Mouse (Mus musculus): ENCODE results near the gene Olfr552.
"Not testable (repeated sequence)": the region's sequence is repeated elsewhere in the genome, so short reads cannot be mapped to it uniquely, and the experiment has no call there.

The Olfr552 gene

DNA sequence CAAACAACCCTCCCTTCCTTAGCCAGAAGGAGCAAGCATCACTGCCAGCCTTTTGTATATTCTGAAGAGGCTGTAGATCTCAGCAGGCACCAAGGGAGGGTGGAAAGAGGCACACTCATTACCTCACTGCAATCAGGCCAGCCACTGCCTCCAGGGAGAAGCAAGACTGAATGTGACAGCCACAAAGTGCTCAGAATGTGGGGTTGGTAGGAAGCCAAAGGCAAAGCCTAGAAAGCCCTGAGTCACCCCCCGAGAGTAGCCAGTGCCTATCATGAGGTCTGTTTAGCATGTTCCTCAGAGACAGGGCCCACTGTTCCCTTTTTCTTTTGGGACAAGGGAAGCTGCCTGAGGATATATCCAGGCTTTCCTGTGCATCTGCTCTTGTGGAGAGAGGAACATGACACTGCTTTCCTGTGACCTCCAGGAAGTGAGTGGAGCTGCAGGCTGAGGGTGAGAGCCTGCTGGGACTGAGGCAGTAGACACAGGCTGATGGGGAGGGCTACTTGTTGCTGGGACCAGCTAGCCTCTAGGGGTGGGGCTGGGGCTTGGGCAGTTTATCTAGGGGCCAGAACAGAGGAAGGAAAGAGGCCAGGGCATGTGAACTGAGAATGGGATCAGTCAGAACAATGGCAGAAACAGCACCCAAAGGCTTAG is at the start of gene Olfr552:
Olfr552 (plus strand) TSS at position 393 of the 654 bp plus-strand sequence.
- no peak for DNase-seq

DNA sequence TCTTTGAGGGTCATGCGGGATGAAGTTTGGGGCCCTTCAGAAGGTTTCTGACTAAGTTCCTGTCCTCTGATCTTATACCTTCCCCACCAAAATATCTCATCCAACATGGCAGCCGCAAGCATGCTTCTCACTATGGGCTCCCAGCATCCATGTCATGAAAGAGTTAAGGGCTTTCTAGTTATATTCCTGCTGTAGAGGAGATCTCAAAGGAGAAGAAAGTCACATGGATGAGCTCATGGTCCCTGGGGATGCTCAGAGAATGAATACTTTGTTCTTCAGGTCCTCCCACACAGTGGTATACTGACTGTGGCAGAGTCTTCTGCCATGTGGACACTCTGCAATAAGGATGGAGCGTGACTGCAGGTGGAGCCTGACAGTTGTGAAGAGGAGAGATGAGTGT is 48.0 kb upstream of the Olfr552 start, which contains the start of gene Olfr549:
Olfr549 (plus strand) TSS at position 301 of the 400 bp plus-strand sequence.
- DNase-seq: no peak

DNA sequence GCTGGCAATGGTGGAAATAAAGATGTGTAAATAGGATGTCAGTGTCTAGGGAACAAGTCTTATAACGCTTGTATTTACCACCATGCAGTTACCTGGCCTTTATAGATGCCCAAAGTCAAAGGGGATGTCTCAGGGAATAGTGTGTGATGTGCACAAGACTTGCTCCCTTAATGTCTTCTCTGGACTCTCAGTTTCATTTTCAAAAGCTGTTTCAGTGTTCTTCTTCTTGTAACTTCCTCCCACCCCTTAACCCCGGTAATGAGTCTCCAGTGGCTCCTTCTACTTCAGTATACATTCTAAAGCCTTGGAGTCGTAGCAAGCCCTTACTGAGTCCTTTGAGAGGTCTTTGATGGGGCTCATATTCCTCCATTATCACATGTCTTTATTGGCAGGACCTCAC is 44.3 kb upstream of the Olfr552 start:
- no peak for DNase-seq

DNA sequence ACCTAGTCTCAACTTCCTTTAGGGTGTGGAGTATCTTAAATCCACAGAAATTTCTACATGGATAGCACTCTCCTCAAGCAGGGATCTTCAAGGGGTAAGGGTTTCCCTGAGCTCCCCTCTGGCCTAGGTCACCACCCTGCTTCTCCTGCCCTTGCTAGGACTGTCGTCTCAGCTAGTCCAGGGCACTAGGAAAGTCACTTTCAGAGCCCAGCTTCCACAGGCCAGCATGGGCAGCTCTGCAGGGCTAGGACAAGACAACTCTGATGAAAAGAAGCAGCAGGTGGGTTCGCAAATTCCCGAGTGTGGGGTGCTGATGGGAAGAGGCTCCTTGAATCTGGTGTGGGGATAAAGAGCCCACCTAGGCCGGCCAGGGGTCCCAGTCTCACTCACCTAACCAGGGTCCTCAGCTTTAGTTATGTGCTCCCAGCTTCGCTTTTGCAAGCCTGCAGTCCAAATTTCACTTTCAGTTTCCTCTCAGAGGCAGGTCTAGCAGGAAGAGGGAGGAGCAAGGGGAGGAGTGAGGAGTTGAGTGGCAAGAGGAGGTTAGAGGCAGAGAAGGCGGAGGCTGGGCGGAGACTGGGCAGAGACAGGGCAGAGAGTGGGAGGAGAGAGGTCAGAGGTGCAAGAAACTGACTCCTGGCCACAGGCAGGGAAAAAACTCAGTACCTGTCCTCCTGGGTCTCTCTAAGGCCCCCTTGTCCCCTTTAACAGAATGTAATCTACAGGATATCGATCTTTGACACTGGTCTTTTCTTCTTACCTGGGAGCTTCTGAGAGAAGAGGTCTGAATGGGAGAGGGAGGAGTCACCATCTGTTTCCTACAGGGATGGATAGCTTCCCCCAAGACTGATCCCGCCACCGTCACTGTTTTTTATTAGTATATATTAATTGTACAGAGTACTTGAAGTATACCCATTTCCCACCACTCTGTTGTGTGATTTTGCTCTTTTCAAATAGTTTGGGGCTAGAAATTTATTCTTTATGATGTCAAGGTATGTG is 32.3 kb upstream of the Olfr552 start, which contains the start of gene Trim21:
Trim21 (minus strand) TSS at position 488 of the 999 bp plus-strand sequence.
- DNase-seq: peak; percentile 36 to 40

DNA sequence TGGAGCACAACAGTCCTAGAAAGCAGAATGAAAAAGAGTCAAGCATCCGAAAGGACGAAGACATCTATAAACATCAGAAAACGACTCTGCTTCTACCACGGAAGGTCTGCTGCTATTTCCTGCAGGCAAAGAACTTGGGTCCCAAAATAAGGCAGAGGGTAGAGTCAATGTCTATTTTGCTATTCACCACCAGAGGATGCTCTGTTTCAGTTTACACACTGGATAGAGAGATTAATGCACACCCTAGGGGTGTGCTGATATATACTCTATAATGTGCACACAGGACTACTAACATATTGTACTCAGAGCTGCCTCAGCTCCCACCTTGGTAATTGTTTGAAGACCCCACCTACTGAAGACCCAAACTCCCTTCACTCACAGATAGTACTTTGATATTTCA is 31.4 kb upstream of the Olfr552 start:
- no peak for DNase-seq

DNA sequence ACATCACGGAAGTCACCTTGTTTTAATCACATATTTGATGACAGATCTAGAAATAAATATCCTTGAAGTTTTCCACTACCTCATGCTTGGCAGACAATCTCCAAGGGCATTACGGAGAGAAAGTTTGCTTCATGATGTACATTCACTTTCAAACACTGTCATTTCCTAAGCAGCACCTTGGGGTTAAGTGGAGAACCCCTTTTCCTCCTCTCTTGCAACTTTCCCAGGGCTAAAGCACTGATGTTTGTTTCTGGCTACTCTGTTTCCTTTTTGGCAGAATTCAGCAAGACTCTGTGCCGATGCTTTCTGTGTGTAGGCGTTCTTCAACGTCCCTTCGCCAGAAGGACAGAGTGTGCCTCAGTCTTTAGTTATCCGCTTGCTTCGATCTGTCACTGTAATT is 26.4 kb upstream of the Olfr552 start, which contains the start of gene Olfr550:
Olfr550 (plus strand) TSS at position 301 of the 400 bp plus-strand sequence.
- no peak for DNase-seq

DNA sequence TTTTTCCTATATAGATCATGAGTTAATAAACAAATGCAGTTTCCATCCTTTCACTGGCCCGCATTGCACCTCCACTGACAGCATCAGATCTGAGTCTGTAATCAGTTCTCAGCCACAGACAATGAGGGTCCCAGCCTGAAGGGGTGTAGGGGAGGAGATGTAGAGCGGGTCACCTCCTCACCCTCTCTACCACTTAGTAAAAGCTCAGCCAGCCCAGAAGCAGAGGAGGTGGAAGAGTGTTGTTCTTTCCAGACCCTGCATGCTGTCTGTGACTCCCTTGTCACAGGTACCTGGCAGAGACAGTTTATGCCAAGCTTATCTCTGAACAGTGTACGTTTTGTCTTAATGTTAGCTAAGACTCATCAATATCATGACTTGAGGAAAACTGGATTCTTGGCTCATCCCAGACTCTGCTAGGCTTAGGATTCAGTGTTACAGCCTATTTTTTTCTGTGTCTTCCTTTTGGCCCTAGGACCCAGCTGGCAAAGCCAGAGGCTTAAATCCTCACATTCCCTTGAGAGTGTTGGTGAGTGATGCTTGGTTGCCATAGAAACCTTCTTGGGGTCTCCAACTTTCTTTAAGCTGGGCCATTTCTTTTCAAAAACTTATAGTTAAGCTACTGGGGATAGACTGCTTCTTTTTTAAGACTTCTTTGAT is 24.3 kb upstream of the Olfr552 start:
- no peak for DNase-seq

DNA sequence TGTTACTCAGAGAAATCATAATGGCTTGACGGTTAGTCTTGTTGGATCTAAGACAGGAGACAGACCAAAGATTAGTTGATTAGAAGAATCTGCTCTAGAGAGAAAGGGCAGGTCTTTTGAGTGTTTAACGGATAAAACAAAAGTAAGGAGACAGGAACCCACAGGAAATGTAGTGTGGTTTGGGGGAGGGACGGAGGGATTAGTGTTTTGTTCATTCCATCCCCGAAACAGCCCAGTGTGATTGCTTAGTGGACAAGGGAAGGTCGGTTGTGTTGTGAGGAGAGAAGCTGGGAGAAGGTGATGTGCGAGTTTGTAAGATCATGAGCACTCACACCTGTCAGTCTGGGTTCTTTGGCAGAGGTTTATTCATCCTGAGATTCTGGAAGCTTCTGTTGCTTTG is 21.6 kb upstream of the Olfr552 start:
- DNase-seq: no peak

DNA sequence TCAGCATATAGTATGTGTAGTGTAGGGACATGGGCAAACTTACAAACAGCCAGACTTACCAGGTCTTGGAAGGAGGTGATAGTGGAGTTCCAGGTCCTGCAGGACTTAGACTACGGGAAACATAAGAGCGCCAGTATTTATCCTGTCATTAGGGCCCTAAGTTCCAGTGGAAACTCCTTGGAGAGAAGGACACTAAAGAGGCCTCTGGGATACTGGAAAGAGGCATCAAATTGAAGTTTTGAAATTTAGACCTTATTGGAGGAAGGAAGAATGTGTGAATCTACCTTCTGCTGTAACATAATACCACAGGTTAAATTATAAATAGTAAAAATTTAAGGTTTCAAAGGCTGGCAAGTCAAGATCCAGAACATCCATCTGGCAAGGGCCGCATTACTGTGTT is 5.8 kb upstream of the Olfr552 start, which contains the start of gene Olfr551:
Olfr551 (minus strand) TSS at position 101 of the 400 bp plus-strand sequence.
- DNase-seq: no peak

DNA sequence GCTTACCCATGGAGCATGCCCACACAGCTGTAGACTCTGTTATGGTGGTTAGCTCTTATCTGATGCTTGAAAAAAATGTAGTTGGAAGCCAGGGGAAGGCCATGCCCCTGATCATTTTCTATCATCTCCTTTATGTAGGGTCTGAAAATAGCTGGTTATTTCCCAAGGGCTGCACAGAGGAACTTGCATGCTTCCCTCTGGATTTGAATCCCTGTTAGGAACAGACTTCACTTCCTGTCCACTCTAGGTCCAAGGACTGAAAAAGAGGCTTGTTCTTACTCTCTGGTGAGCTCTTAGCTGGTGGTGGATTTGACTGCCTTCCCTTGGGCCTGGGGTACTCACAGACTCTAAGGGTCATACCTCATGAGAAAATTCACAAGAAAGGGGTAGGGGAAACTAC is 20.5 kb downstream of the Olfr552 start, which contains the start of gene Olfr553:
Olfr553 (minus strand) TSS at position 101 of the 400 bp plus-strand sequence.
- no peak for DNase-seq

DNA sequence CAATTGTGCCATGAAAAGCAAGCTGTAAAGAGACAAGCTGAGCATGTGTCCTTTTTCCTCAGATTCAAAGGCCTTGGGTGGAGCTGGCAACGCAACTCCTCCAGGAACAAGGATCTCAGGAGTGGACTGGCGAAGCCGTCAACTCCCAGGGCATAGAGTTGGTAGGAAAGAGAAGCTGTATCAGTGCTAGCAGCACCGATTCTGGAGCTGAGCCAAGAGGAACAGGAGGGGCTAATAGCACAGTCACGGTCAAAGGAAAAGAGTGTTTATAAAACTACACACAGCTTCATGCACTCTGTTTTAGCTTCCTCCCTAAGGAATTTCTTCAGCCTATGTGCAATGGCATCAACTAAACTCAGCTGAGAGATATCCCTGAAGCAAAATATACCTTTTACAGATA is 22.0 kb downstream of the Olfr552 start:
- no peak for DNase-seq

DNA sequence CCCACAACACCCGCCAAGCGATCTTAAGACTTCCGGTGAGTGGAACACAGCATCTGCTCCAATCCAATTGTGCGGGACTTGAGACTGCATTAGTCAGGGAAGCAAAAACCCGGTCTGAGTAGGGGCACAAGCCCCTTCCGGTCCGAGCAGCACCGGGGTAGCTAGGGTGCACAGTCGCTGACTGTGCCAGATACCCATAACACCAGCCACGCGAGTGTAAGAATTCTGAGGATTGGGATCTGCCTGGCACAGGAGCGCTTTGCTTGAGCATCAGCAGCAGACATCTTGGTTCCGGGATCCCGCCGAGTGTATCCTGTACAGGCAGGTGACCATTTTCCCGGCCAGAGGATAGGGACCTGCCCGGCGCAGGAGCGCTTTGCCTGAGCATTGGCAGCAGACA is 22.8 kb downstream of the Olfr552 start:
- peak in 1 of 2 experiments; percentile 9 for DNase-seq

DNA sequence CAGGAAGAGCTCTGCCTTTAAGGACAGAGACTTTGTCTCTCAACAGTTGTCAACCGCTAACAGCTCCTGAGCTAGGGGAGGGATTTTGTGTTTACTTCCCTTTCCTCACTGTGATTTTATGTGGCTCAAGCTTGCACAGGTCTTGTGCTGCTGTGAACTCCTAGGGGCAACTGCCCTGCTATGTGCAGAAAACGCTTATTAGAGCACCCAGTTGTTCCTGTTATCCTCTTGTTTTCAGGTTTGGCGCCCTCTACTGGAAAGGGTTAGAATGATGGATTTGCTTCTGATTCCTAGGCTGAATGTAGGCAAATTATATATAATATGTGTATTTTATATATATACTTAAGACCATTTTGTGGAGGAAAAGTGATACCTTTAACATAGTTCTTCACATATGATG is 39.1 kb downstream of the Olfr552 start:
- peak; percentile 9 to 37 for DNase-seq

DNA sequence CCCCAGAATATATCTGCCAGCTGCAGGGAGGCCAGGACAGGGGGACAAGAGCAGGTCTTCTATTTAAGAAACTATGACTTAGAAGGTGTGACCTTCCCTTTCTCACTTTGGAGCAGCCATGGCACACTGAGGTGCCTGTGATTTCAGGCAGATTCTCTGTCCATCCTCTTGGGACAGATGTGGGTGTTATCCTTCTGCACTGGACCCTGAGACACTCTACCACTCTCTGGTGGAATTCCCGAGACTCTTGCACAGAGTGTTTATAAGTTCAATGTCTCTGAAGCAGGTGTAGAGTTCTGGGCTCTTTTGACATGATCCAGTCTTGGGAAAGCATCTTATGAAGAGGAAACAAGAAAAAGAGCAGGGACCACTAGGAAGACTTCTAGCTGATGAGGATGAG is 40.6 kb downstream of the Olfr552 start, which contains the start of gene Olfr554:
Olfr554 (plus strand) TSS at position 301 of the 400 bp plus-strand sequence.
- DNase-seq: no peak

DNA sequence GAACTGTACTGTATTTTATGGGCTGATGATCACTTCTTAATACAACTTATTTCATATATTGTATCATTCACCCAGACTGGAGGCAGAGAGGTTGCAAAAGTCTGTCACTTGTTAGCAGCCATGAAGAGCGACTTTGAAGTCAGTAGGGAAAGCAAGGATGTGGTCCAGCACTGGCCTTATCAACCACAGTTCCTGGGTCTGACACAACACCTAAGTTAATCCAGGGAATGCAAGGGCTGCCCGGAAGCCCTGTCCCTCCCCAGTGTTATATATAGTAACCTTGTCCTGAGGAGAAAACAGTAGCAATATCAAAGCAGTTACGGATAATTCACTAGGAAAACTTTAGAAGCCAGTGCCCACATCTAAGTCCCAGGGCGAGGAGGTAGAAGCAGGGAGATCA is 47.4 kb downstream of the Olfr552 start:
- not testable (repeated sequence) for DNase-seq
